Mouse (Mus musculus): ENCODE measurements around the gene Adig.

The Adig gene

GRCm38 (mm10) chr2:158539433-158540305 lies 37.3 kb downstream of the Adig start:
- DNase-seq (ENCODE audit: low read depth in 1 of 2, low spot score in 2 of 2): no peak

GRCm38 (mm10) chr2:158541286-158541685 lies 38.9 kb downstream of the Adig start:
- DNase-seq (ENCODE audit: low read depth in 1 of 2, low spot score in 2 of 2): no peak

- DNase-seq (ENCODE audit: low read depth in 1 of 2, low spot score in 2 of 2): no peak
Observed at GRCm38 (mm10) chr2:158545266-158545665, 42.9 kb downstream of the Adig start.

GRCm38 (mm10) chr2:158546751-158547150 lies 44.3 kb downstream of the Adig start:
- DNase-seq (ENCODE audit: low read depth in 1 of 2, low spot score in 2 of 2): peak in 1 of 2 experiments; percentile 30

- peak in 1 of 2 experiments; percentile 19 for DNase-seq (ENCODE audit: low read depth in 1 of 2, low spot score in 2 of 2)
Observed at GRCm38 (mm10) chr2:158550067-158550466, 47.7 kb downstream of the Adig start.

GRCm38 (mm10) chr2:158554366-158554765 lies 52.0 kb downstream of the Adig start:
- DNase-seq (ENCODE audit: low read depth in 1 of 2, low spot score in 2 of 2): no peak

- no peak for DNase-seq (ENCODE audit: low read depth in 1 of 2, low spot score in 2 of 2)
Observed at GRCm38 (mm10) chr2:158555252-158555651, 52.8 kb downstream of the Adig start.

- DNase-seq (ENCODE audit: low read depth in 1 of 2, low spot score in 2 of 2): no peak
Observed at GRCm38 (mm10) chr2:158555812-158556211, 53.4 kb downstream of the Adig start.

GRCm38 (mm10) chr2:158556225-158556624 lies 53.8 kb downstream of the Adig start:
- DNase-seq (ENCODE audit: low read depth in 1 of 2, low spot score in 2 of 2): peak in 1 of 2 experiments; percentile 38

GRCm38 (mm10) chr2:158556750-158557149 lies 54.3 kb downstream of the Adig start:
- DNase-seq (ENCODE audit: low read depth in 1 of 2, low spot score in 2 of 2): no peak

Measured in monocyte, adult 2 months (primary cell).